Mouse (Mus musculus) layer of hippocampus, postnatal 25 days (tissue): ENCODE results near the gene Pofut2. TPM values are rescaled to one million over a fixed set of nuclear protein-coding genes. Genes with fewer than 3 reads are reported as not detected.
"Not testable (repeated sequence)": the region's sequence is repeated elsewhere in the genome, so short reads cannot be mapped to it uniquely, and the experiment has no call there.

Experiments
- DNase-seq, 2 experiments: peaks; one replicate each; pipeline ENCODE4 v3.0.0; 2022; ENCODE audit warnings: mixed read lengths in 2 of 2, low spot score in 1 of 2; ENCODE audit errors: extremely low spot score in 1 of 2
- total RNA-seq, 2 experiments: library from RNA; stranded (reverse); gene quantifications; 2 replicates each; pipeline ENCODE4 v1.2.3; 2021

Gene Pofut2
- total RNA-seq, 2 experiments from 2014 or later = 29.9 to 31.9 TPM

DNA sequence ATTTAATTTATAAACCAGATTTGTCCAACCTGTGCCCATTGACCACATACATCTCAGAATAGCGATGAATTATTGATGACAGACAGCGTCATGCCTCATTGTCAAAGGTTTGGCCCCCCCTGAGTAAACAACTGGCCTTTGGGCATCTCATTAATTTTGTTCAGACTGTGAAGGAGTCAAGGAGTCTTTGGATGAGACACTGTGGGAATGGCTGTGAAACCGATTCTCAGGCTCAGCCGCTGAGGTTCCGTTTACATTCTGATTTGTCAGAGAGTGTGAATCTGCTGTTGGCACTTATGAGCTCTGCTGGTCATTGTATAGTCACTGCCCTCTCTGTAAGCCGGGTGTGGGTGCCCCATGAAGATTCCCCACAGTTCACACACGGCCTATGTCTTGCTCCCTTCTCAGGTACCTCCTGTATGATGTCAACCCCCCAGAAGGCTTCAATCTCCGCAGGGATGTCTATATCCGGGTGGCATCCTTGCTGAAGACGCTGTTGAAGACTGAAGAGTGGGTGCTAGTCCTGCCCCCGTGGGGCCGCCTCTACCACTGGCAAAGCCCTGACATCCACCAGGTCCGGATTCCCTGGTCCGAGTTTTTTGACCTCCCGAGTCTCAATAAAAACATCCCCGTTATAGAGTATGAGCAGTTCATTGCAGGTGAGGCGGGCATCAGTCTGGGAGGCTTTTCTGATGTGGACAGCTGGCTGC, 1.3 kb downstream of the Pofut2 start:
- no peak for DNase-seq

DNA sequence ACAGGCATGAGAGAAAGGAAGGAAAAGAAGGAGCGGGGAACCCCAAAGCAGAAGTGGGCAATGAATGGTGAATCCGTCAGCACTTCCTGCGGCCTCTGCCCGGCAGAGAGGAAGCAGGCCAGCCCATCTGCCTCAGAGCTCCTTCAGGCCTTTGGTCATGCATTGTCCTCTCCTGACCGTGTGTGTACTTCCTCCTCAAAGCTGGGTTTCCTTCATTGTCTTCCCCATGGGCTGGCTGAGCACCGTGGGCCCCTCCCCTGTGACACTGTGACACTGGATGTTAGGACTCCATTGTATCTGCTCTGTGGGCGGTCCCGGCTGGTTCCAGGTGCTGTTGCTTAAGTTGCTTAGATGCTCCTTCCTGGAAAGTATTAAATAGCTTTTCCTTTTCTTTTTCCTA, 7.3 kb downstream of the Pofut2 start:
- DNase-seq = no peak

DNA sequence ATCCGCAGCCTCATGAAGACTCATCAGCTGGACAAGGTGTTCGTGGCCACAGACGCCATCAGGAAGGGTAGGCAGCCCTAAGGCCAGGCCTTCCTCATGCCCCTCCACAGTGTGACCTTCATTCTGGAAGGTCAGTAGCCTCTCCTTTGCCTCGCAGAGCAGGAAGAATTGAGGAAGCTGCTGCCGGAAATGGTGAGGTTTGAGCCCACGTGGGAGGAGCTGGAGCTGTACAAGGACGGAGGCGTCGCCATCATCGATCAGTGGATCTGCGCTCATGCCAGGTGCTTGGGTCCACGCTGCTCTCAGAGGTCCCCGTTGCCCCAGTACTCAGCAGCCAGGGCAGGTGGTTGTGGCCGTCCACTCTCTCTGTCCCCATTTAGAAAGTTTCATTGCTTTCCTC, 8.0 kb downstream of the Pofut2 start:
- no peak for DNase-seq

DNA sequence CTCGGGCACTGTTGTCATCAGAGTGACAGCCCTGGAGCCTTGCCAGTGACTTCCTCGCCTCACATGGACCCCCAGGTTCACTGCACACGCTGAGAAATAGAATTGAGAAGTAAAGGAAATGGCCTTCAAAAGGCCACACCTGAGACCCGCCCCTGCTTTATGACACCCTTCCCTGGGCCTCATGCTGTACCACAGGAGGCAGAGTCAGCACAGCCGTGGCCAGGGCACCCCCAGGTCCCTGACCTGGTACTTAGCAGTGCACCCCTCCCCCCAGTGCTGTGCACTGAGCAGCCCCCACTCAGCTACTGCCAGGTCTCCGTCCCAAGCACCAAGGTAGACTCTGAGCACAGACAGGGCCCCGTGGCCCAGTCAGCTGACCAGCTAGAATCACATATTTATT, 10.1 kb downstream of the Pofut2 start:
- DNase-seq = no peak

DNA sequence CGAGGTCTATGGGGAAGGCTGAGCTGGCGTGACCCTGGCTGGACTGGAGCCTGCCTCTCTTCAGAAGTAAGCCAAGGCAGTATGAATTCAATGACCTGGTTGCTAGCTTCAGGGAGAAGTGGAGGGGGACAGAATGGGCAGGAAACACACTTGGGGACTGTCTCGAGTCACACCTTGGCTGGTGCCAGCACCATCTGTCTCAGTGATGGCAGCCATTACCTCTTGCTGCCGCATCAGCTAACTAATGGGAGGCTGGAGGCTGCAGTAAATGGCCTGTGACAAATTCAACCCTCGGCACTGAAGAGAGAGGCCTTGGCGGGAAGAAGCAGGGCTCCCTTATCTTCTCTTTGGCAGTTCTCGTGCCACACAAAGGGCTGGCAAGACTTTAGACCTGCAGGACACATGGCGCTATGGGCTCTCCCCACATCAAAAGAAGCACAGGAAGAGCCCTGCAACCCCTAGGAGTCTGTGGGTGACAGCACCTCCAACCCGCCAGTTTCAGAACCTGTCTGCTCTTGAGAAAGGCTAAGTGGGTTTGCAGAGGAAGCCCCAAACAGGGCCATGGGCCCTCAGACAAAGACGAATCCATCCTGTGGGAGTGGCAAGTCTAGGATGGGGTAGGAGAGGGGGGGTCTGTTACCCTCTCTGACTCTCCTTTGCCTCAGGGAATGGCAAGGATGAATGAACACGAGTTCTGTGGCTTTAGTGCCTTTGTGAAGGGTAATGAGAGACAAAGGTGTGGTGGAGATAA, 14.1 kb downstream of the Pofut2 start:
- DNase-seq = no peak

DNA sequence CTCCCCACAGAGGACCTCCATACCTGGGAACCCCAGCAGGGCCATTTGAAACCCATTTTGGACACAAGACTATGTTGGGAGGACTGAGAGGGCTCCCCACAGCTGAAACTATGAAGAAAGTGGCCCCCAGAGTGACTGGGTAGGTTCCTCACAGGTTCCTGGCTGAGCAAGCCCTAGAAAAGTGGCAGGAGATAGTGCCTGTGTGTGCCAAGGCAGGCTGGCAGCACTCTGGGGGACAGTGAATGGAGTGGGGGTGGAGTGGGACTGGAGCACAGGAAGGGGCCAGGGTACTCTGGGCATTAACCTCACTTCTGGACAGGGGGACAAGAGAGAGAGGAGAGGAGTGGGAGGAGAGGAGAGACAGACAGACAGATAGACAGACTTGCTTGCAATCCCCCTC, 14.8 kb downstream of the Pofut2 start:
- DNase-seq = no peak

DNA sequence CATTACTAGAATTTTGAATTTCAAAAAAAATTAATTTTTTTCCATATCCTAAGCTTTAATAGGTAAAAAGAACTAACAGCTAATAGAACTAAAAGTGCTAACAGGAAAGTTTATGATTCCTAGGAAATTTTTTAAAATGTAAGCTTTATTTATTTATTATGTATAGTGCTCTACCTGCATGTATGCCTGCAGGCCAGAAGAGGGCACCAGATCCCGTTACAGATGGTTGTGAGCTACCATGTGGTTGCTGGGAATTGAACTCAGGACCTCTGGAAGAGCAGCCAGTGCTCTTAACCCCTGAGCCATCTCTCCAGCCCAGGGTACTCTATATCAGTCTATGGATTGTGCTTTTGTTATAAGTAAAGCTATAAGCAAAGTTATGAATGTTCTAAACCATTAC, 23.1 kb downstream of the Pofut2 start:
- not testable (repeated sequence) for DNase-seq

DNA sequence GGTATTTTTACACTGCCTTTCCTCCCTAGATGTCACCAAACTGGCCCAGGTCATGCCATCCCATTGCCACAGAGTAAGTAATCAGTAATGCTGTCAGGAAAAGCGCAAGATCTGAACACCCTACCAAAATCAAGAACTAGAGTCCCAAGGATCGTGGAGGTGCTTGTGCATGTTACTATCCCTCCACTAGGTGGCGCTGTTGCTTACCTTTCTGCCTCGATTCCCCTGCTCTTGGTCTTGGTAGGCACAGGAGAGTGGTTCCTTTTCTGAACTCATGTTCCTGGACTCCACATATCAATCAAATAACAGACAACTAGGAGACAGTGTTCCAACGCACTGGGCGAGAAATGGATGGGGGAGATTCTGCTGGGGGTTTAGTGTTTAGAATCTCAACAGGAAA, 23.8 kb downstream of the Pofut2 start:
- DNase-seq = peak; percentile 60 to 86

DNA sequence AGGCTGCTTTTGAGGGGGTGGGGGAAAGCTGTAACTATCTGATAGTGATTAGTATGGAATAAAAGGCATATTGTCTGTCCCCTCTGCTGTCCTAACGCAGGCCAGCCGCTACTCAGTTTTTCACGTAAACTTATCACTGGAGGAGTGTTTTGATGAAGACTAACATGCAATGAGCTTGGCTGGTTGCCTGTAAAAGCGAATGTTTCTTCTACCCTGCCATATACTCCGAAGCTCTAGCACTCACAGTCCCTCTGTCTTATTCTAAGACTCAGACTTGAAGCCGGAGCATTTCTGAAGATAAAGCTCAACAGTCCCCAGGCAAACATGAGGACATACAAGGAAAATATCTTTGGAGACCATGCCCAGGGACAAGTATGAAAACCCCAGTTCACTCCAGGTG, 25.8 kb downstream of the Pofut2 start:
- DNase-seq = no peak

DNA sequence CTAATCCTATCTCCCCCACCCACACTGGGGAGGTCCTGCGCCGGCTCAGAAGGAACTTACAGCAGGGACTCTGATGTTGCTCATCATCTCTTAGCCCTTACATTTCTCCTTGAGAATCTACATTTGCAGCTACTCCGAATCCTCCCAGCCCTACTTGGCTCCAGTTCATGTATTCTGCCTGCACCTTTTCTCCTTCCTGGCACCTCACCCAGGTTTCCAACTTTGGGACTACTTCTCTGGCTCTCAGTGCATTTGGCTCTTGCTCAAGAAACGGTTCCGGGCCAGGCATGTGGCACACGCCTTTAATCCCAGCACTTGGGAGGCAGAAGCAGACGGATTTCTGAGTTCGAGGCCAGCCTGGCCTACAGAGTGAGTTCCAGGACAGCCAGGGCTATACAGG, 28.6 kb downstream of the Pofut2 start:
- no peak for DNase-seq

DNA sequence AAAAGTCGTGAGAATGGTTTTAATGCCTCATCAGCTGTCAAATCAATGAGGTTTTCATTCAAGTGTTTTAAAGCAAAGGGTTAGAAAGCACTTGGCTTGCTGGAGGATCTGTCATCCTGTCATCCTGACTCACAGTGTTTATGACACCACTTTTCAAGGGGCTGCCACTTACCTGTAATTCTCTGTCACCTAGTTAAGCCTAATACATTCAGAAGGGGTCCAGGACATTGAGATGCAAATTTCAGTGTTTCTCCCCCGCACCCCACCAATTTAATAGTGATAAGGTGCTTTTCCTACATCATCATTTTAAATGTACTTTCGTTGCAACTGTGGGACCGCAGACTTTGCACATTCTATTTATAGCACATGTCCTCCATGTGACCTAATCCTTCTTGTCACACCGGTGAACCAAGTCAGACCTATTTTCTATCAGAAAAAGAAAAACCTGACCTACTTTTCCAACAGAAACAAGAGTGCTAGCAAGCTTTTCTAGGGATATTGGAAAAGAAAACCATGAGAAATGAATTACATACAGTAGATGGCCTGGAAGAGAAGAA, 29.7 kb downstream of the Pofut2 start:
- DNase-seq = no peak

DNA sequence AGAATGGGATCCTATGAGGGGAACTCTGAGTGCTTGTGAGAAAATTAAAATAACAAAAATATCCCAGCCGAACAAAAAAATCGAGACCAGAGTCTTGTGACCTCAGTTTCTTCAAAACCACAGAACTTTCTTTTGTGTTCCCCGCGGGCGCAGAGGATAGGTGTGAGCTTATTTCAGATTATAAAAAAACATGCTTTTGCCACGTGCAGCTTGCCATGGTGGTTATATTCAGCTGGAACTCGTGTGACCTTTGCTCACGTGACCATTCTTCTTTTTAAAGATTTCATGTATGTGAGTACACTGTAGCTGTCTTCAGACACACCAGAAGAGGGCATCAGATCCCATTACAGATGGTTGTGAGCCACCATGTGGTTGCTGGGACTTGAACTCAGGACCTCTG, 30.5 kb downstream of the Pofut2 start:
- no peak for DNase-seq

DNA sequence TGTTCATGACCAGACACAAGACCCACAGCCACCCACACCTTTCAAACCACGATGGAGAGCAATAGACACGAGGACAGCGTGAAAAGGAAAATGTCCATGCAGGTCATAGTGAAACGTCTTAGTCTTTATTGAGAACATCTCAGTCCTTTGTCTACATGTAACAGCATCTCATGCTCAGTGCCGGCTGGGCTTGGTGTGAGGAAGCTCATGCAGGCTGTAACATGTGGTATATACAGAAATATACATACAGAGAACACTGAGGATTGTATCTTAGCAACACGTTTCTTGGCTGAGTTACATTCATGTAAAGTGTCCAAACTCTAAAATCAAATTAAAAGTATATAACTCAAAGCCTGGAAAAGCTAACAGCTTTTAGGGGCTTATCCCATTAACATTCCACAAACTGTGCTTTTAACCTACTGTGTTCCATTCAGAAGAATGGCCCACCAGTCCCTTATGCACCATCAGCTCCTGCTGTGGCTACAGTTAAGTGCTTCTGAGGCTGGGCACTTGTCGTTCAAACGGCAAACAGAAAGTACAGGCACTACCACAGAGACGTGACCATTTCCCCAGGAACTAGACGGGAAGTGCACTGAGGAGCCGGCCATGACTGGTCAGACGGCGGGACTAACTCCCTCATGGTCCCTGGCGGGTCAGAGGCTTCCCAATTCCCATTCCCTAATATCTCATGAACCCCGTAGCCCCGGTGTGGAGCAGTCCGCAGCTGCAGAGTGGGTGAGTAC, 31.8 kb downstream of the Pofut2 start:
- DNase-seq = no peak

DNA sequence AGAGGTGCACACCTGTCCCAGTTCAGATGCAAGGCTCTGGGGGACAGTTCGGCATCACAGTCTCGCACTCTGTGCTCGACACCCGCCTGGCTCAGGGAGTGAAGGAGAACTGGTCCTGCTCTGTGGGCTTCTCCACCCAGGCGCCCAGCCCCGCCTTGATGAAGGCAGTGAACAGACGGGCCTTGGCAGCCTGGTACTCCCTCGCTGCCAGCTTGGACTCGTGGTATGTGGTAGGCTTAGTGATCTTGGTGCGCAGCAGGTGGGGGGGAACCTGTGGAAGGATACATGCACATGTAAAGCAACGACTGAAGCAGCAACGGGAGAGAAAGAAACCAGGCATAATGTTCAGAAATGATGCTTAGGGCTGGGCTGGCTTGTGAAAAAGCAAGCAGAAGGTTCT, 35.7 kb downstream of the Pofut2 start:
- peak in 1 of 2 experiments; percentile 26 for DNase-seq

DNA sequence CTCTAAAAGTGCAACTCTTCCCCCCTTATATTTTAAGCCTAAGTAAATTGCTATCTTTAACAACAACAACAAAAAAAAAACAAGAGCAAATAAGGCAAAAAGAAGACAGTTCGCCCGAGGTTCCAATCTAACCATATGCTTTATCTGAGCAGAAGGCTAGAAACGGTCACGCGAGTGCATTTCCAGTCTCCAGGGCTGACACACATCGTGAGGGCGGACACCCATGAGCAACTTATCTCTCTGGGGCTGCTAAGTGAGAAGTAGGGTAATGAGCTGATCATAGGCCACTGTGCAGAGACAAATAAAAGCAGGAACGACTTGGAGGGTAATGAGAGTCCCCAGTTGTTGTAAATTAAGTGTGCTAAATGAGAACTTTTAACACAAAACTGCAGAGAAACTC, 39.6 kb downstream of the Pofut2 start:
- DNase-seq = no peak

DNA sequence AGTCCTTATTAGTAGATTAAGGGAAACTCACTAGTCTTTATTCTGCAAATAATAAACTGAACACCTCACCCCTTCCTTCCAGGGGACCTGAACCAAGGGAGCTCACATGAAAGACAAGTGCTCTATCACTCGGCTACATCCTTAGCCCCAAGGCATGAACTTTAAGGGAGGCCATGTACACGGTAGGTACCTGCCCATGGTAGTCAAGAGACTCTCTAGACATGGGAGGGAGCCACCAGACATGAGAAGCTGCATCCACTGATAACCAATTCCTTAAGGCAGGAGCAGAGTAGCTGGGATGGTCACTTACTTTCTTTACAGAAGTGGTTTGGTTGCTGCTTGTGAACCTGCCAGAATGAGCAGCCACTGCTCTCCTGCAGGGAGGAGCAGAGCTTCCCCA, 40.2 kb downstream of the Pofut2 start:
- DNase-seq = no peak

DNA sequence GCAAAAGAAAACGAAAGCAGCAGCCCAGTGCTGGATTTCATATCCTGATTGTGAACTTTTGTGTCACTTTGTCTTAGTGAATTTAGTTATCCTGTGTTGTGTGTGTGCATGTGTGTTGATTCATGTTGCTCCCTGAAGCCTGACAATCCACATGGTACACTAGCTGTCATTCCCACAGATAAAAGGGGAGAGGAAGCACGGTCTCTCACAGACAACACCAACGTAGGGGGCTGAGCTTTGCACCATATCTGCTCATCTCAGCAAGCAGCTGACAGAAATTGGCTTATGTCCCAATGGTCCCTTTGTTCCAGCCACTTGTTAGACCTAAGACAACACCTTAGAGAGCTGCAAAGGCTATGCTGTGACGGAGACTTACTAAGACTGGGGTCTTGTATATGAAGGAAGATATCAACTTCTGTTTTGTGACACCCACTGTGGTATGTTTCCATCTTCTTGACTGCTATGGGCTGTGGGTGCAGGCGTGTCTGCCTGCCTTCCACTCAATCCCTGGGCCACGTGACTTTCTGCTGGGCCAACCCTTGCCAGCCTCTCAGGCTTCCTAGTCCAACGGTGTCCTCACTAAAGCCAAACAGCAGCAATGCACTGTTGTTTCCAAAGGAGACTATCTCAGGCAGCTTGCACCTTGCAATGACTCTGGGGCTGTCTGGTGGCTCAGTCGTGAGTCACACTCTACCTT, 41.4 kb downstream of the Pofut2 start:
- no peak for DNase-seq

DNA sequence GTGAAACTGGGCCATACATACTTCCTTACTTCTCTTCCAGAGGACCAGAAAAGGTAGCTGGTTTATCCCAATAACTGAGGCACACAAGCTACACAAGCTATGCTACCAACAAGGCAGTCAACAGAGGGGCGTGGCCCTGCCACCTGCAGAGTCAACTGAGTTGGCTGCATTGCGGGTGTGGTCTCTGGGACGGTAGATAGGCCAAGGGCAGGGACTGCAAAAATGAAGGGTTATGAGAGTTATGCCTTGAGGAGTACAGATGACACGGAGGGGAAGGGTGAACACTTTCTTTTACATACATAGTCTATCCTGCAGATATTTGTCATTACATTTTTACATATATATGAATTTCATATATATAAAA, 41.9 kb downstream of the Pofut2 start:
- DNase-seq = no peak

DNA sequence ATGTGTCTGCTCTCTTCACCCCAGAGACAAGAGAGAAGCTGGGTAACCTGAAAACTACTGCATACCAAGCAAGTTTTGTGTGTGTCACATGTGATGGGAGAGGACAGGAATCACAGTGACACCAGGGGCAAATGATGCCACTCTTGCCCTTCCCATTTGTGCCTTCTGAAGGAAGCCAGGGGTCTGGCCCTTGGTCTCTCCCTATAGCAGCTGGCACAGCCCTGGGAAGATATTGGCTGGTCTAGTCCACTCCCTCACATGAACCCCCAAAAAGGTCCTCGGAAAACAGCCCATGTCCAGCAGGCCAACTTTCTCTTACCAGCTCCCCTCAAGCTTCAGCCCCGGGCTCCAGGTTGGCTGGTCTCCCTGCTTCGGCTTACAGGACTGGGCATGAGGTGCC, 45.3 kb downstream of the Pofut2 start:
- DNase-seq = no peak

DNA sequence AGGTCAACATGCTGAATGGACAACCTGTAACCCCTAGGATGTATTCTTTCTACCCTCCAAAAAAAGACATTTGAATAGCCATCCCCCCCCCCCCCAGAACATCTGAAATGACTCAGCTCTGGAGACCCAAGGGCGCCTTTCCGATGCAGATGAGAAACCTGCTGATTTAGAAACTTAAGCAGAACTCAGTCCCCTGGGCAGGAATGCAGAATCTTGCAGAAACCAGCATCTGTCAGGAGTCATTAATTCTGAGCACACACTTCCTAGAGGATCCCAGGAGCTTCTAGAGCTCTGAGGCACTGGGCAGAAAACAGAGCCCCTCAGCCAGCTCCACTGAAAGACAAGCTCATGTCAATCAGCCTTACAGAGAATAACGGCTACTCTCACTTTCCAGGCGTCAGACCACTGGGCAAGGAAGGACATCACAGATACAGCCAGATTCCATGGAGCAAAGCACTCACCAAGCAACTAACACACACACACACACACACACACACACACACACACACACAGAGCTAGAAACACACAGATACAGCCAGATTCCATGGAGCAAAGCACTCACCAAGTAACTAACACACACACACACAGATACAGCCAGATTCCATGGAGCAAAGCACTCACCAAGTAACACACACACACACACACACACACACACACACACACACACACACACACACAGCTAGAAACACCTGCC, 46.0 kb downstream of the Pofut2 start:
- DNase-seq = no peak
